In the genomic region with DNA sequence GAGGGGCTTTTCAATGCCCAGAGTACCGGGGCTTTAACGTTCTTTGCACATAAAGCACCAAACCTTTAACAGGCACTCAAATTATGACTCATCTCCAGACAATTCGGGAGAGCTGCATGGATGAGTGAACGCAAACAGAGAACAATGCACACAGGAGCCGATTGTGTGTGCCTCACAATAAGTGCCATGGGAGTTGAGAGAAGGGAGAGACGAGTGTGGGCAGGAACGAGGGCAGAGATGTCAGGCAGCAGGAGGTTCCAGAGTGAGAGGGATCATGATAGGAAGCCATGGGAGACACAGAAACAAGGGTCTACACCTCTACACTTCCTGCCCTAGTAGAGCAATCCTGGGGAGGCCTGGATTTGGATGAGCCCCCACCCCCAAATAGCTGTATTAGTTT, we compare ENCODE assay signal across 14 mouse cellular contexts. TPM values are rescaled to one million over a fixed set of nuclear protein-coding genes. Genes with fewer than 3 reads are reported as not detected.
DNase-seq lines count a peak whose midpoint lies in the region; ATAC-seq lines count a peak whose summit lies in the region.
"Had no signal": no experiment of that assay in that cellular context is flagged by ENCODE, and none has a peak within 500 bp of the region (broad histone marks: within the 10 kb centered on the region; RNA-seq: fewer than 3 reads in every experiment).

No protein-coding gene starts in this region.

- intact Hi-C loops in heart, postnatal 36 days (cut with DNase I), result no loop called here

- DNase-seq in heart, adult 11 months, result peak; percentile 56
- DNase-seq in heart, postnatal 36 days, result no peak
- peak; percentile 35 for DNase-seq in layer of hippocampus, adult 11-12 months (ENCODE audit: low spot score)
- no peak for DNase-seq in layer of hippocampus, postnatal 10 days (ENCODE audit: low spot score in 2 of 2)
- peak; percentile 44 for DNase-seq in 3134 (ENCODE audit: extremely low read depth, insufficient read length, low spot score)
- DNase-seq in brain, adult 2 months (ENCODE audit: low read depth, low spot score), result peak; percentile 91
- no peak for DNase-seq in adrenal gland, postnatal 10 days
- DNase-seq: adrenal gland, postnatal 14 days; heart, postnatal 4 days; kidney, postnatal 25 days; thymus, postnatal 36 days had no signal

- ATAC-seq in granulocyte monocyte progenitor cell, adult 5-6 weeks (replicated peaks; ENCODE audit: poor library complexity, severe bottlenecking), result no peak
- ATAC-seq: forebrain, embryonic 16.5 days; midbrain, embryonic 13.5 days had no signal

RNA-seq across cellular contexts. Expression of gene Ywhaq, which starts 7.2 kb away (rescaled TPM):
- total RNA-seq in heart, postnatal 36 days (2021), result 10 to 100 TPM; 62.2 to 68.0 TPM
- total RNA-seq in layer of hippocampus, postnatal 10 days (2021), result 100 to 1,000 TPM; 644 to 671 TPM
- total RNA-seq in adrenal gland, postnatal 10 days (2021), result 100 to 1,000 TPM; 236 to 242 TPM
- 218 and 229 TPM in 2 replicates for total RNA-seq in granulocyte monocyte progenitor cell, adult 5-6 weeks (2014; fragmentation: Nextera tagmentation)
- total RNA-seq in granulocyte monocyte progenitor cell, adult 5-6 weeks (2017), result 198 and 212 TPM in 2 replicates

RNA-seq across cellular contexts. Expression of gene Adam17, which starts 51.3 kb away (rescaled TPM):
- 10 to 100 TPM; 48.2 to 54.3 TPM for total RNA-seq in heart, postnatal 36 days (2021)
- total RNA-seq in layer of hippocampus, postnatal 10 days (2021), result 10 to 100 TPM; 21.5 to 26.4 TPM
- 10 to 100 TPM; 48.0 to 53.1 TPM for total RNA-seq in adrenal gland, postnatal 10 days (2021)
- 40.7 and 44.9 TPM in 2 replicates for total RNA-seq in granulocyte monocyte progenitor cell, adult 5-6 weeks (2014; fragmentation: Nextera tagmentation)
- total RNA-seq in granulocyte monocyte progenitor cell, adult 5-6 weeks (2017), result 52.1 and 54.9 TPM in 2 replicates

Comparison
In these comparisons a context has a peak if more than half of its experiments do, and no peak if none do; other contexts are left out.
1. DNase-seq: peak in heart, adult 11 months (single experiment), layer of hippocampus, adult 11-12 months (single experiment), 3134 (single experiment) and brain, adult 2 months (single experiment); none in heart, postnatal 36 days (0 of 2), layer of hippocampus, postnatal 10 days (0 of 2) and adrenal gland, postnatal 10 days (single experiment).